Mouse (Mus musculus): ENCODE results near the gene Zfp960.
"Not testable (repeated sequence)": the region's sequence is repeated elsewhere in the genome, so short reads cannot be mapped to it uniquely, and the experiment has no call there.

Gene Zfp960

GRCm38 (mm10) chr17:17063628-17064494 lies at the start of gene Zfp960:
Gene Zfp960 (plus strand): TSS chr17:17064113.
- peak; percentile 71 for DNase-seq

- not testable (repeated sequence) for DNase-seq
Measured at GRCm38 (mm10) chr17:17018071-17018470, 45.8 kb upstream of the Zfp960 start.

- not testable (repeated sequence) for DNase-seq
Measured at GRCm38 (mm10) chr17:17059566-17059965, 4.3 kb upstream of the Zfp960 start.

GRCm38 (mm10) chr17:17120830-17121502 lies 57.1 kb downstream of the Zfp960 start, which contains the start of gene Zfp97:
Gene Zfp97 (plus strand): TSS chr17:17121415.
- DNase-seq = not testable (repeated sequence)

Data from cerebellum, adult 11-12 months (tissue).